Mouse (Mus musculus) liver, adult 2 months (tissue): ENCODE measurements around the gene Porcn.

Experiments used
- CTCF ChIP-seq: fragments of 200-500 bp; IDR thresholded peaks from 2 replicates; pipeline ENCODE4 v1.5.1; 2011; ENCODE audit warnings: low read depth, low read length, control low read depth
- POLR2A ChIP-seq: fragments of 200-500 bp; IDR thresholded peaks from 2 replicates; pipeline ENCODE4 v1.6.1; 2011; ENCODE audit warnings: low read length, control low read depth; ENCODE audit not compliant: insufficient read depth; ENCODE audit errors: extremely low read depth

GRCm38 (mm10) chrX:8206015-8206693 is at the start of gene Porcn:
- TF ChIP-seq CTCF = no peak
- peak; percentile 36; the same call in 1 of the 2 replicates for TF ChIP-seq POLR2A
